Mouse (Mus musculus): ENCODE data around the gene Hsf4. TPM values are rescaled to one million over a fixed set of nuclear protein-coding genes. Genes with fewer than 3 reads are reported as not detected.

Gene Hsf4
- total RNA-seq, 2 experiments from 2014 or later: 1.5 to 2.3 TPM

DNA sequence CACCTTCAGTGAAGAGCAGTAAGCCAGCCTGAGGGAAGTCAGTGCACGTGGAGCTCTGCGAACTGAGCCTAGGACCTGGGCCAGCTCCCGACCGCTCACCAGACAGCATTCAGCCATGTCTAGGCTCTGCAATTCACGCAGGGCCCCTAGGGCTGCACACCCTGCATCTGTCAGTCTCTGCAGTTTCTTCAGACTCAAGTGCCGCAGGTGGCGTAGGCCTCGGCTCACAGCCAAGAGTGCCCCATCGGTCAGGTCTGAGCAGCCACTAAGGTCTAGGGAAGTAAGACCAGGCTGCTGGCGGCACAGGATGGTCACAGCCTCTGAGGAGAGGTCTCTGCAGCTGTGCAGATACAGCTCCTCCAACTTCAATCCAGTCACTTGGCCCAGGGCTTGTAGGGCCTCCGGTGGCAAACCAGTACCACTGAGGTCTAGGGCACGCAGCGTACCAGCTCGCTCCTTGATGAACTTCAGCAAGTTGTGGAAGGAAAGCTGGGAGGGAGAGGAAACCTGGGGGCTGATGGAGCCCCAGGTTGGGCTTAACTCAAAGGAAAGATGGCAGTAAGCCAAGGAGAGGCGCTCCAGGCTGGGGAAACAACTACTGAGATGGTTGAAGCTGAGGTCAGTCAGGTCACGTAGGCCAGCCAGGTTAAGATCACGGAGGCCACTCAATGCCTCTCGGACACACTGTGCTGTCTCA lies 45.6 kb downstream of the Hsf4 start:
- intact Hi-C loops (cut with DNase I): no loop called here
- DNase-seq (ENCODE audit: low spot score in 2 of 2): no peak

DNA sequence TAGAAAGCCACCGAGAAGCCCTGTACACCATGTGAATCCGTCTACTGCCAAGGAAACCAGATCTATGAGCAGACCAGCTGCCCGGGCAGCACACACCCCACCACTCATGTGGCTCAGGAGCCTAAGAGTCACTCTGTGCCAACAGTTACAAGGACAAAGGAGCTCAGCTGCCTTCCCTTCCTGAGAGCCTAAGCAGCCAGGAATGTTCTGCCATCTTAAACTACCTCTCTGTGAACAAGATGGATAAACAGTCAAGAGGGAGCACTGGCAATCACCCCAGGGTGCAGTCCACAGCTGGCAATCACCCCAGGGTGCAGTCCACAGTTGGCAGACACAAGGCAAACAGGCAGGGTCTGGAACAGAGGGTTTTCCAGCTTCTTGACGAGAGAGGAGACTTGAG lies 48.3 kb downstream of the Hsf4 start:
- no peak for DNase-seq (ENCODE audit: low spot score in 2 of 2)
- intact Hi-C loops (cut with DNase I): no loop called here

DNA sequence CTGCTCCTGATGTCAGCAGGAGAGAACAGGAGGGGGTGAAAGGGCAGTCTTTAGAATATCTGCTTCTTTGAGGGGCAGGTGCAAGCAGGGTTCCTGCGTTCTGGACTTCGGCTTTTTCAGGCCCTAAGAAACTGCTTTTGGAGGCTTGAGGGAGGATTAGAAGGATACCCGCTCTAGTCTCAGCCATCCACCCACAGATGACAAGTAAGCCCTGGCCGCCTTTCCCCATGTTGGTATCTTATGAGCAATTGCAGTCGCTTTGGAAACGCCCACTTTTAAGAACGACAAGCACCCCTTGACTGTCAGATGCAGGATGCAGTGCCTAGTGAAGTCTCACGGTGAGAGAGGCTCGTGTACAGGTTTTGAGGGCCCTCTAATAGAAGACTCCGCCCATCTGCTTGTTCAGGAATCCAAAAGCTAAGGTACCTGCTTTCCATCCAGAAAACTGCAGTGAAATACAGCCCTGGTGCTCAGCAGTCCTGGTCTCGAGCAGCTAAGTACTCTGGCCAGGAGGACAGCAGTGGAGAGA lies 49.1 kb downstream of the Hsf4 start:
- no peak for DNase-seq (ENCODE audit: low spot score in 2 of 2)

DNA sequence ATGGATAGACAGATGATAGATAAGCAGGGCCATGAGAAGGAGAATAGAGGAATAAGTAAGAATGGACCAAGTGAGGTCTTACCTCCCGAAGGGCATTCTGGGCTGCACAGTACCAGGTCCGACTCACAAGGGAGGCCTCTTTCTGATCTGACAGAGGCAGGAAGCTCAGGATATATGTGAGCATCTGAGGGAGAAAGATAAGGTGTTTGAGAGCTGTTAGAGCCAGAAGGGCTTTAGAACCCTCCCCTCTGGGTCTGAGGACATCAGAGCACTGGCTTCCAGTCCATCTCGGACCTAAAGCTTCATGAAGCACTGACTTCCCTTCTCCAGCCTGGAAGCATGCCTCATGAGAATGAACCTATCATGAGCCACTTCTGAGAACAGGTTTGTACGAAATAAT lies 53.6 kb downstream of the Hsf4 start:
- intact Hi-C loops (cut with DNase I): no loop called here

More for the DNA sequence above, 49.1 kb downstream of the Hsf4 start:
- intact Hi-C loops (cut with DNase I): no loop called here

More for the DNA sequence above, 53.6 kb downstream of the Hsf4 start:
- no peak for DNase-seq (ENCODE audit: low spot score in 2 of 2)

Small RNA genes within 50 kb of the gene (microRNA-seq; reads per million reads assigned to microRNA genes)
- gene Gm27320 (0 reads per million in 2 experiments), gene Mir328 (4,877 to 6,249 reads per million in 2 experiments)

Other genes with a start within 250 kb of the Hsf4 start
- not detected for gene Ces3a, start 221.2 kb upstream of the Hsf4 start, total RNA-seq (2021)
- not detected for gene Ces3b, start 186.0 kb upstream of the Hsf4 start, total RNA-seq (2021)
- not detected for gene Ces4a, start 138.0 kb upstream of the Hsf4 start, total RNA-seq (2021)
- gene Cbfb, start 99.1 kb upstream of the Hsf4 start, total RNA-seq (2021): 10 to 100 TPM; 20.7 to 23.1 TPM
- gene D230025D16Rik, start 44.7 kb upstream of the Hsf4 start, total RNA-seq (2021): 10 to 100 TPM; 31.7 to 32.1 TPM
- gene B3gnt9, start 14.6 kb upstream of the Hsf4 start, total RNA-seq (2021): 1 to 10 TPM; 2.6 to 4.8 TPM
- 1 to 10 TPM; 6.7 to 7.9 TPM for gene Tradd, start 5.2 kb upstream of the Hsf4 start, total RNA-seq (2021)
- gene Fbxl8, start 5.2 kb upstream of the Hsf4 start, total RNA-seq (2021): under 1 TPM; 0.80 to 0.83 TPM
- 1 to 10 TPM; 4.5 to 5.1 TPM for gene Nol3, start 6.3 kb downstream of the Hsf4 start, total RNA-seq (2021)
- 10 to 100 TPM; 31.7 to 38.2 TPM for gene 4931428F04Rik, start 20.1 kb downstream of the Hsf4 start, total RNA-seq (2021)
- 1 to 10 TPM; 1.7 to 2.0 TPM for gene Exoc3l, start 26.3 kb downstream of the Hsf4 start, total RNA-seq (2021)
- gene E2f4, start 27.9 kb downstream of the Hsf4 start, total RNA-seq (2021): 10 to 100 TPM; 31.5 to 32.1 TPM
- gene Elmo3, start 35.8 kb downstream of the Hsf4 start, total RNA-seq (2021): under 1 TPM; 0.31 to 0.91 TPM
- gene Lrrc29, start 56.5 kb downstream of the Hsf4 start, total RNA-seq (2021): 1 to 10 TPM; 5.1 to 6.9 TPM
- 10 to 100 TPM; 42.2 to 43.1 TPM for gene Tmem208, start 56.6 kb downstream of the Hsf4 start, total RNA-seq (2021)
- gene Fhod1, start 78.2 kb downstream of the Hsf4 start, total RNA-seq (2021): 1 to 10 TPM; 2.8 to 2.9 TPM
- gene Slc9a5, start 79.0 kb downstream of the Hsf4 start, total RNA-seq (2021): 10 to 100 TPM; 25.0 to 35.1 TPM
- 1 to 10 TPM; 1.7 to 4.9 TPM for gene Plekhg4, start 103.5 kb downstream of the Hsf4 start, total RNA-seq (2021)
- not detected for gene Kctd19, start 143.7 kb downstream of the Hsf4 start, total RNA-seq (2021)
- gene Lrrc36, start 143.8 kb downstream of the Hsf4 start, total RNA-seq (2021): under 1 TPM in 1 of 2 experiments, not detected in 1; 0.40 TPM
- gene Tppp3, start 201.7 kb downstream of the Hsf4 start, total RNA-seq (2021): 10 to 100 TPM; 41.2 to 49.7 TPM
- gene Zdhhc1, start 227.1 kb downstream of the Hsf4 start, total RNA-seq (2021): 10 to 100 TPM; 26.8 to 27.5 TPM
- gene Hsd11b2, start 249.0 kb downstream of the Hsf4 start, total RNA-seq (2021): not detected